Comparison of ENCODE assay signal across 8 mouse cellular contexts in genomic region chr6:5858371-5858770, GRCm38 (mm10).
DNase-seq lines count a peak whose midpoint lies in the region; ATAC-seq and TF ChIP-seq lines count a peak whose summit lies in the region.

No protein-coding gene starts in this region.

- TF ChIP-seq CTCF in kidney, postnatal 0 days (IDR thresholded peaks at IDR 0.05; ENCODE audit: low read depth) = peak; percentile 82
- peak; percentile 80 for TF ChIP-seq CTCF in stomach, postnatal 0 days (IDR thresholded peaks at IDR 0.05; ENCODE audit: low read depth)

- no peak overlapping the region for H3K27ac ChIP-seq in kidney, postnatal 0 days
- no peak overlapping the region for H3K27ac ChIP-seq in stomach, postnatal 0 days (replicated peaks)

- no peak for ATAC-seq in kidney, postnatal 0 days (replicated peaks; ENCODE audit: low FRiP score, low read depth)
- no peak for ATAC-seq in stomach, postnatal 0 days (ENCODE audit: low FRiP score, low TSS enrichment)

- peak overlapping the region; percentile 48 for H3K4me2 ChIP-seq in kidney, postnatal 0 days (ENCODE audit: low read length)
- H3K4me2 ChIP-seq in stomach, postnatal 0 days (replicated peaks; ENCODE audit: low read depth) = peak overlapping the region; percentile 42; the same call in 1 of the 2 replicates

- H3K4me3 ChIP-seq in kidney, postnatal 0 days (replicated peaks; ENCODE audit: low read depth, low read length) = no peak overlapping the region; the same call in 1 of the 2 replicates
- H3K4me3 ChIP-seq in stomach, postnatal 0 days (ENCODE audit: low read depth, low read length) = no peak overlapping the region; the same call in 1 of the 2 replicates

- TF ChIP-seq EP300 in stomach, postnatal 0 days (optimal IDR thresholded peaks at IDR 0.05) = no peak

- 11% methylated on average over 12 of the region's 12 CpGs for WGBS in kidney, postnatal 0 days
- WGBS in stomach, postnatal 0 days = 6% methylated on average over 12 of the region's 12 CpGs

- intact Hi-C loops in gastrocnemius, postnatal 14 days (cut with DNase I; ENCODE audit: low total_unique reads) = loop anchor here (10.0 kb wide), 1 partner anchor 1026 kb away; the partner anchor contains the start of gene Dlx5

- 0 out of 2 replicates have a peak, but pooled peaks cover 3% of the 10 kb centered on the region for H3K4me1 ChIP-seq in kidney, postnatal 0 days (replicated peaks; ENCODE audit: insufficient read depth, low read length)
- no peaks in the 10 kb centered on the region for H3K4me1 ChIP-seq in stomach, postnatal 0 days (replicated peaks; ENCODE audit: control insufficient read depth, insufficient read depth)

- H3K9me3 ChIP-seq in kidney, postnatal 0 days (replicated peaks; ENCODE audit: low read length) = no peaks in the 10 kb centered on the region
- no peaks in the 10 kb centered on the region for H3K9me3 ChIP-seq in stomach, postnatal 0 days (ENCODE audit: control insufficient read depth, low read length)

- H3K9ac ChIP-seq in kidney, postnatal 0 days (ENCODE audit: low read depth, low read length) = no peak overlapping the region
- H3K9ac ChIP-seq in stomach, postnatal 0 days (ENCODE audit: low read length) = no peak overlapping the region

- no peaks in the 10 kb centered on the region for H3K27me3 ChIP-seq in kidney, postnatal 0 days (ENCODE audit: insufficient read depth, low read length)
- H3K27me3 ChIP-seq in stomach, postnatal 0 days (ENCODE audit: control insufficient read depth, insufficient read depth, low read length) = no peaks in the 10 kb centered on the region

- no peaks in the 10 kb centered on the region for H3K36me3 ChIP-seq in kidney, postnatal 0 days (ENCODE audit: insufficient read depth, low read length)
- no peaks in the 10 kb centered on the region for H3K36me3 ChIP-seq in stomach, postnatal 0 days (ENCODE audit: control insufficient read depth, insufficient read depth, low read length)

- peak; percentile 38 to 67 for DNase-seq in cerebellum, adult 18-20 months
- no peak for DNase-seq in cerebellum, adult 11-12 months
- peak; percentile 48 for DNase-seq in 416B (ENCODE audit: low read depth)
- peak; percentile 33 for DNase-seq in c-Kit-positive CD71-positive TER-119-positive erythroid progenitor cells, embryonic 14.5 days (ENCODE audit: low spot score)
- peak; percentile 32 for DNase-seq in gastrocnemius, postnatal 14 days
- peak; percentile 79 for DNase-seq in kidney, postnatal 0 days (ENCODE audit: low spot score)
- DNase-seq in lung, postnatal 25 days (ENCODE audit: low spot score) = peak; percentile 5
- peak; percentile 53 for DNase-seq in stomach, postnatal 0 days (ENCODE audit: low spot score)
